Mouse (Mus musculus): ENCODE data around the gene Gm20431. TPM values are rescaled to one million over a fixed set of nuclear protein-coding genes. Genes with fewer than 3 reads are reported as not detected.

Gm20431 gene
- polyA plus RNA-seq, 1 experiment from 2014 or later = 10.7 TPM

DNA sequence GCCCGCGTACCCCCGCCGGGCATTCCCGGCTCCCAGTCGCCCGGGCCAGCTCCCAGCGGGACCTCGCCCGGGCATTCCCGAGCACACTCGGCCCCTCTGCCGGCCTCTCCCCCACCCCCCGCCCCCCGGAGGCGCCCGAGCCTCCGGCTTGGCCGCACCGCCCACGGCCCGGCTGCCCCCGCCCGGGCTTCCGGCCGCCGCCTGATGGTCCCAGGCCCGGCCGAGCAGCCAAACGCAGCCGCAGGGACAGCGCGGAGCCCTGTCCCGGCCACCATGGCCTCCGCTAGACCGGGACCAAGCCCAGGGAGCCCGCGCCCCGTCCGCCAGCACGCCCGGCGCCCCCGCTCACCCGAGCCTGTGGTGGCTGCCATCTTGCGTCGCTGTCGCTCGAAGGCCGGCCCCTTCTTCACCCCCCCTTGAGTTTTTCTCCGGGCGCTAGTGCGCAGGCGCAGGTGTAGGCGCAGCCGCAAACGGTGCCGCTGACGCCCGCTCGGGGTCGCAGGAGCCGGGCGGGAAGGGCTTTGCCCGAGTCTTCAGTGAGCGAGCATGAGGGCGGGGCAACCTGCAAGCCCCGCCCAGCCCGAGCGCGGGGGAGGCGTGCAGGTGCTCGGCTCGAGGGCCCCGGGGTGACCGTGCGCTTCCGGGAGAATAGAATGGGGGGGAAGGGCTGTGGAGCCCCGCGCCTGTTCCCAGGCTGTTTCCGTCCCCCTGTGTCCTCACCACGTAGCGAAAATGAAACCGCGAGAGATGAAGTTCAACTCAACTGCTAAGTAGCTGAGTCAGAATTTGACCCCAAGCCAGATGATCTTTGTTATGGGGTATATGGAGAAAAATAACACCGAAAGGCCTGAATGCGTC, 29.5 kb downstream of the Gm20431 start, which contains the start of gene Ube2v1:
TSS of gene Ube2v1 (minus strand) at position 505 of the 858 bp plus-strand sequence.
- Histone ChIP-seq H3K9me3 (ENCODE audit: control insufficient read depth, low read length) (no peaks in the 10 kb centered on the region), H3K4me2 (ENCODE audit: low read depth, low read length) (peak within 1 kb of the TSS; percentile 87), H3K27ac (ENCODE audit: low read depth, low read length) (peak within 1 kb of the TSS; percentile 88), H3K4me1 (ENCODE audit: control insufficient read depth, insufficient read depth, low read length) (peaks cover 30% of the 10 kb centered on the region), H3K9ac (replicated peaks; ENCODE audit: low read depth, low read length) (peak within 1 kb of the TSS; percentile 89), H3K27me3 (ENCODE audit: control insufficient read depth, insufficient read depth, low read length) (no peaks in the 10 kb centered on the region), H3K4me3 (ENCODE audit: low read depth, low read length) (peak within 1 kb of the TSS; percentile 90), H3K36me3 (ENCODE audit: control insufficient read depth, insufficient read depth, low read length) (no peaks in the 10 kb centered on the region)
- WGBS = under 1% methylated on average over 71 of the region's 87 CpGs
- ATAC-seq (ENCODE audit: low read depth) = peak; percentile 79

- WGBS = under 1% methylated on average over 29 of the region's 31 CpGs
- ATAC-seq (ENCODE audit: low read depth) = peak; percentile 25
- Histone ChIP-seq H3K9ac (replicated peaks; ENCODE audit: low read depth, low read length) (peak overlapping the region; percentile 89), H3K27ac (ENCODE audit: low read depth, low read length) (peak overlapping the region; percentile 88), H3K27me3 (ENCODE audit: control insufficient read depth, insufficient read depth, low read length) (no peaks in the 10 kb centered on the region), H3K4me2 (ENCODE audit: low read depth, low read length) (peak overlapping the region; percentile 87), H3K4me3 (ENCODE audit: low read depth, low read length) (peak overlapping the region; percentile 90), H3K4me1 (ENCODE audit: control insufficient read depth, insufficient read depth, low read length) (peaks cover 30% of the 10 kb centered on the region), H3K9me3 (ENCODE audit: control insufficient read depth, low read length) (no peaks in the 10 kb centered on the region), H3K36me3 (ENCODE audit: control insufficient read depth, insufficient read depth, low read length) (no peaks in the 10 kb centered on the region)
These were observed 30.1 kb downstream of the Gm20431 start for GRCm38 (mm10) chr2:167631181-167631590.

- peak overlapping the region; percentile 90 for H3K4me3 ChIP-seq (ENCODE audit: low read depth, low read length)
- peaks cover 30% of the 10 kb centered on the region for H3K4me1 ChIP-seq (ENCODE audit: control insufficient read depth, insufficient read depth, low read length)
- H3K9ac ChIP-seq (replicated peaks; ENCODE audit: low read depth, low read length) = peak overlapping the region; percentile 89
- 84% methylated on average over 5 of the region's 5 CpGs for WGBS
- no peaks in the 10 kb centered on the region for H3K9me3 ChIP-seq (ENCODE audit: control insufficient read depth, low read length)
- peak overlapping the region; percentile 87 for H3K4me2 ChIP-seq (ENCODE audit: low read depth, low read length)
- no peaks in the 10 kb centered on the region for H3K36me3 ChIP-seq (ENCODE audit: control insufficient read depth, insufficient read depth, low read length)
- H3K27ac ChIP-seq (ENCODE audit: low read depth, low read length) = no peak overlapping the region
- H3K27me3 ChIP-seq (ENCODE audit: control insufficient read depth, insufficient read depth, low read length) = no peaks in the 10 kb centered on the region
- ATAC-seq (ENCODE audit: low read depth) = no peak
These were observed 30.9 kb downstream of the Gm20431 start for GRCm38 (mm10) chr2:167630421-167630820.

GRCm38 (mm10) chr2:167629665-167630209, 31.6 kb downstream of the Gm20431 start:
- Histone ChIP-seq H3K9me3 (ENCODE audit: control insufficient read depth, low read length) (no peaks in the 10 kb centered on the region), H3K4me2 (ENCODE audit: low read depth, low read length) (peak overlapping the region; percentile 8; the same call in 1 of the 2 replicates), H3K36me3 (ENCODE audit: control insufficient read depth, insufficient read depth, low read length) (no peaks in the 10 kb centered on the region), H3K27me3 (ENCODE audit: control insufficient read depth, insufficient read depth, low read length) (no peaks in the 10 kb centered on the region), H3K4me3 (ENCODE audit: low read depth, low read length) (no peak overlapping the region), H3K9ac (replicated peaks; ENCODE audit: low read depth, low read length) (no peak overlapping the region), H3K4me1 (ENCODE audit: control insufficient read depth, insufficient read depth, low read length) (peaks cover 30% of the 10 kb centered on the region), H3K27ac (ENCODE audit: low read depth, low read length) (no peak overlapping the region)
- ATAC-seq (ENCODE audit: low read depth) = no peak
- 77% methylated on average over 11 of the region's 11 CpGs for WGBS

GRCm38 (mm10) chr2:167628872-167629271, 32.4 kb downstream of the Gm20431 start:
- Histone ChIP-seq H3K27ac (ENCODE audit: low read depth, low read length) (no peak overlapping the region), H3K36me3 (ENCODE audit: control insufficient read depth, insufficient read depth, low read length) (no peaks in the 10 kb centered on the region), H3K4me1 (ENCODE audit: control insufficient read depth, insufficient read depth, low read length) (peaks cover 30% of the 10 kb centered on the region), H3K27me3 (ENCODE audit: control insufficient read depth, insufficient read depth, low read length) (no peaks in the 10 kb centered on the region), H3K9ac (replicated peaks; ENCODE audit: low read depth, low read length) (no peak overlapping the region), H3K4me3 (ENCODE audit: low read depth, low read length) (no peak overlapping the region), H3K9me3 (ENCODE audit: control insufficient read depth, low read length) (no peaks in the 10 kb centered on the region), H3K4me2 (ENCODE audit: low read depth, low read length) (peak overlapping the region; percentile 8; the same call in 1 of the 2 replicates)
- 64% methylated on average over 4 of the region's 4 CpGs for WGBS
- ATAC-seq (ENCODE audit: low read depth) = no peak

- WGBS = 87% methylated on average over 7 of the region's 7 CpGs
- no peak overlapping the region for H3K9ac ChIP-seq (replicated peaks; ENCODE audit: low read depth, low read length)
- H3K4me3 ChIP-seq (ENCODE audit: low read depth, low read length) = no peak overlapping the region
- H3K36me3 ChIP-seq (ENCODE audit: control insufficient read depth, insufficient read depth, low read length) = no peaks in the 10 kb centered on the region
- peaks cover 23% of the 10 kb centered on the region for H3K4me1 ChIP-seq (ENCODE audit: control insufficient read depth, insufficient read depth, low read length)
- H3K4me2 ChIP-seq (ENCODE audit: low read depth, low read length) = no peak overlapping the region
- no peaks in the 10 kb centered on the region for H3K9me3 ChIP-seq (ENCODE audit: control insufficient read depth, low read length)
- no peak overlapping the region for H3K27ac ChIP-seq (ENCODE audit: low read depth, low read length)
- ATAC-seq (ENCODE audit: low read depth) = no peak
- no peaks in the 10 kb centered on the region for H3K27me3 ChIP-seq (ENCODE audit: control insufficient read depth, insufficient read depth, low read length)
These were observed 34.3 kb downstream of the Gm20431 start for GRCm38 (mm10) chr2:167627019-167627418.

- Histone ChIP-seq H3K27ac (ENCODE audit: low read depth, low read length) (no peak overlapping the region; the same call in 1 of the 2 replicates), H3K9ac (replicated peaks; ENCODE audit: low read depth, low read length) (no peak overlapping the region), H3K36me3 (ENCODE audit: control insufficient read depth, insufficient read depth, low read length) (no peaks in the 10 kb centered on the region), H3K4me3 (ENCODE audit: low read depth, low read length) (no peak overlapping the region), H3K9me3 (ENCODE audit: control insufficient read depth, low read length) (no peaks in the 10 kb centered on the region), H3K4me2 (ENCODE audit: low read depth, low read length) (no peak overlapping the region), H3K27me3 (ENCODE audit: control insufficient read depth, insufficient read depth, low read length) (no peaks in the 10 kb centered on the region), H3K4me1 (ENCODE audit: control insufficient read depth, insufficient read depth, low read length) (peaks cover 19% of the 10 kb centered on the region)
- ATAC-seq (ENCODE audit: low read depth) = no peak
- WGBS = 57% methylated on average over 2 of the region's 2 CpGs
These were observed 35.6 kb downstream of the Gm20431 start for GRCm38 (mm10) chr2:167625670-167626069.

- H3K27ac ChIP-seq (ENCODE audit: low read depth, low read length) = no peak overlapping the region
- 0 out of 2 replicates have a peak, but pooled peaks cover 9% of the 10 kb centered on the region for H3K4me1 ChIP-seq (ENCODE audit: control insufficient read depth, insufficient read depth, low read length)
- 94% methylated on average over 5 of the region's 6 CpGs for whole genome bisulfite sequencing
These were observed 36.8 kb downstream of the Gm20431 start for GRCm38 (mm10) chr2:167624368-167625075.

More at GRCm38 (mm10) chr2:167624368-167625075, 36.8 kb downstream of the Gm20431 start:
- Histone ChIP-seq H3K9me3 (ENCODE audit: control insufficient read depth, low read length) (no peaks in the 10 kb centered on the region), H3K4me3 (ENCODE audit: low read depth, low read length) (no peak overlapping the region), H3K27me3 (ENCODE audit: control insufficient read depth, insufficient read depth, low read length) (no peaks in the 10 kb centered on the region), H3K36me3 (ENCODE audit: control insufficient read depth, insufficient read depth, low read length) (no peaks in the 10 kb centered on the region), H3K9ac (replicated peaks; ENCODE audit: low read depth, low read length) (no peak overlapping the region), H3K4me2 (ENCODE audit: low read depth, low read length) (no peak overlapping the region)
- no peak for ATAC-seq (ENCODE audit: low read depth)

All from neural tube, embryonic 14.5 days (tissue).